Mouse (Mus musculus) midbrain, postnatal 0 days (tissue): ENCODE results near the gene Asf1b. TPM values are rescaled to one million over a fixed set of nuclear protein-coding genes. Genes with fewer than 3 reads are reported as not detected.

ENCODE experiments used
- ATAC-seq: fragments of 200-750 bp; cut with Nextera tagmentation; 2 replicates; pipeline ENCODE4 v1.8.0; 2017; ENCODE audit warnings: moderate number of reproducible peaks, mild to moderate bottlenecking, moderate TSS enrichment, moderate library complexity; ENCODE audit not compliant: low FRiP score
- DNase-seq: peaks from one replicate; pipeline ENCODE4 v3.0.0-alpha.2; 2015; ENCODE audit warnings: low spot score
- H3K27ac ChIP-seq: fragments of 300-500 bp; sonication (generic); 2 replicates; pipeline ENCODE4 v1.5.1; 2014; ENCODE audit warnings: low read depth, mild to moderate bottlenecking, low read length, mixed read lengths
- H3K27me3 ChIP-seq: fragments of 300-500 bp; sonication (generic); 2 replicates; pipeline ENCODE4 v1.6.1; 2014; ENCODE audit warnings: low read length, control low read depth, mixed read lengths; ENCODE audit not compliant: insufficient read depth
- H3K36me3 ChIP-seq: fragments of 300-500 bp; sonication (generic); 2 replicates; pipeline ENCODE4 v1.6.1; 2014; ENCODE audit warnings: low read length, control low read depth, mixed read lengths; ENCODE audit not compliant: insufficient read depth
- H3K4me1 ChIP-seq: fragments of 300-500 bp; sonication (generic); 2 replicates; pipeline ENCODE4 v1.6.1; 2014; ENCODE audit warnings: mild to moderate bottlenecking, control low read depth, antibody characterized with exemption, low read length, mixed read lengths; ENCODE audit not compliant: insufficient read depth
- H3K4me2 ChIP-seq: fragments of 300-500 bp; sonication (generic); 2 replicates; pipeline ENCODE4 v1.6.1; 2014; ENCODE audit warnings: low read depth, mild to moderate bottlenecking, low read length, mixed read lengths; ENCODE audit not compliant: poor library complexity, severe bottlenecking
- H3K4me3 ChIP-seq: fragments of 300-500 bp; sonication (generic); 2 replicates; pipeline ENCODE4 v1.5.1; 2014; ENCODE audit warnings: low read depth, mild to moderate bottlenecking, low read length, moderate library complexity
- H3K9ac ChIP-seq: fragments of 300-500 bp; sonication (generic); replicated peaks from 2 replicates; pipeline ENCODE4 v1.6.1; 2014; ENCODE audit warnings: mild to moderate bottlenecking, low read length, moderate library complexity, mixed read lengths; ENCODE audit not compliant: poor library complexity, severe bottlenecking
- H3K9me3 ChIP-seq: fragments of 300-500 bp; sonication (generic); 2 replicates; pipeline ENCODE4 v1.6.1; 2016; ENCODE audit warnings: low read length, control low read depth
- CTCF ChIP-seq: IDR thresholded peaks from 2 replicates; pipeline ENCODE4 v1.5.1; 2016; ENCODE audit warnings: antibody characterized with exemption, mild to moderate bottlenecking
- WGBS: fragments of 180-500 bp; shearing (Covaris S2); extraction: QIAGEN DNeasy Blood & Tissue Kit; methylation state at CpG from one replicate; pipeline ENCODE4 v1.1.7; 2014; 5-methylcytosine and 5-hydroxymethylcytosine counted together
- polyA plus RNA-seq: library from polyadenylated mRNA; unstranded; fragments of >200 nt; fragmentation: Nextera tagmentation; extraction: Ambion mirVana; gene quantifications from 2 replicates; pipeline ENCODE4 v1.2.1, GENCODE M21; 2015
- total RNA-seq: library from RNA; depleted of rRNA; stranded (reverse); fragments of >200 nt; gene quantifications from 2 replicates; pipeline ENCODE4 v1.2.3, GENCODE M21; 2014

Gene Asf1b
- total and polyA plus RNA-seq, 2 experiments from 2014 or later: 4.3 to 20.4 TPM

- Histone ChIP-seq H3K9me3 (no peaks in the 10 kb centered on the region), H3K4me2 (no peak overlapping the region), H3K27ac (no peak overlapping the region), H3K4me3 (no peak overlapping the region), H3K36me3 (peaks cover 39% of the 10 kb centered on the region), H3K4me1 (no peaks in the 10 kb centered on the region), H3K27me3 (no peaks in the 10 kb centered on the region), H3K9ac (no peak overlapping the region)
- DNase-seq (no peak), ATAC-seq (no peak)
- 82% methylated on average over 6 of the region's 6 CpGs for WGBS
- no peak for TF ChIP-seq CTCF
Measured at GRCm38 (mm10) chr8:83941066-83941677, 14.1 kb upstream of the Asf1b start.

GRCm38 (mm10) chr8:83942446-83942845 is 12.9 kb upstream of the Asf1b start:
- no peak for ATAC-seq
- no peak for DNase-seq

GRCm38 (mm10) chr8:83945540-83945939 is 9.8 kb upstream of the Asf1b start:
- no peak for TF ChIP-seq CTCF
- Histone ChIP-seq H3K9me3 (no peaks in the 10 kb centered on the region), H3K4me3 (no peak overlapping the region), H3K27me3 (no peaks in the 10 kb centered on the region), H3K9ac (no peak overlapping the region), H3K4me2 (no peak overlapping the region), H3K27ac (no peak overlapping the region), H3K36me3 (peaks cover 3% of the 10 kb centered on the region; the same call in 1 of the 2 replicates), H3K4me1 (no peaks in the 10 kb centered on the region)
- DNase-seq (no peak), ATAC-seq (no peak)
- 68% methylated on average over 3 of the region's 3 CpGs for WGBS

More at GRCm38 (mm10) chr8:83942446-83942845, 12.9 kb upstream of the Asf1b start:
- Histone ChIP-seq H3K4me3 (no peak overlapping the region), H3K9ac (no peak overlapping the region), H3K4me2 (no peak overlapping the region), H3K9me3 (no peaks in the 10 kb centered on the region), H3K36me3 (peaks cover 27% of the 10 kb centered on the region), H3K27ac (no peak overlapping the region), H3K4me1 (no peaks in the 10 kb centered on the region), H3K27me3 (no peaks in the 10 kb centered on the region)
- TF ChIP-seq CTCF: no peak
- 77% methylated on average over 1 of the region's 1 CpGs for WGBS

DNA sequence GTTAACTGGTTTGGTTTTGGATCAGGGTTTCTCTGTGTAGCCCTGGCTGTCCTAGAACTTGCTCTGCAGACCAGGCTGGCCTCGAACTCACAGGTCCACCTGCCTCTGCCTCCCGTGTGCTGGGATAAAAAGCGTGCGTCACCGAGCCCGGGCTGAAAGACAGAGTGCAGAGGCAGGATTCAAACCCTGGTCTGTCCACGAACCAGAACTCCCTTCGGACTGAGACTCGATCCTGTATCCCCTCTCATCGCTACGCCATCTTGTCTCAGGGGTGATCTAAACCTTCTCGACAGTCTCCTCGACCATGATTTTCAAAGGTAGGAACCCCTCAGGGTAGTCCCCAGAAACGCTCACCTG is 580 bp upstream of the Asf1b start:
- H3K27ac ChIP-seq: peak overlapping the region; percentile 52
- no peaks in the 10 kb centered on the region for H3K4me1 ChIP-seq
- H3K9ac ChIP-seq: peak overlapping the region; percentile 42; the same call in 1 of the 2 replicates
- H3K9me3 ChIP-seq: no peaks in the 10 kb centered on the region
- DNase-seq (no peak), ATAC-seq (peak; percentile 34)
- H3K36me3 ChIP-seq: no peaks in the 10 kb centered on the region
- WGBS: under 1% methylated on average over 14 of the region's 14 CpGs
- H3K4me2 ChIP-seq: peak overlapping the region; percentile 94
- TF ChIP-seq CTCF: no peak
- H3K4me3 ChIP-seq: peak overlapping the region; percentile 49
- no peaks in the 10 kb centered on the region for H3K27me3 ChIP-seq

GRCm38 (mm10) chr8:83955958-83956218 is 581 bp downstream of the Asf1b start:
- no peak overlapping the region for H3K9ac ChIP-seq
- H3K27me3 ChIP-seq: no peaks in the 10 kb centered on the region
- WGBS: under 1% methylated on average over 14 of the region's 15 CpGs
- no peak for ATAC-seq
- H3K4me1 ChIP-seq: no peaks in the 10 kb centered on the region
- TF ChIP-seq CTCF: no peak
- peak overlapping the region; percentile 49 for H3K4me3 ChIP-seq
- no peak for DNase-seq
- H3K9me3 ChIP-seq: no peaks in the 10 kb centered on the region
- no peak overlapping the region for H3K27ac ChIP-seq
- H3K36me3 ChIP-seq: no peaks in the 10 kb centered on the region
- H3K4me2 ChIP-seq: peak overlapping the region; percentile 94

GRCm38 (mm10) chr8:83956789-83957188 is 1.5 kb downstream of the Asf1b start:
- Histone ChIP-seq H3K4me2 (peak overlapping the region; percentile 94; the same call in 1 of the 2 replicates), H3K36me3 (no peaks in the 10 kb centered on the region), H3K27ac (no peak overlapping the region), H3K4me3 (no peak overlapping the region), H3K4me1 (no peaks in the 10 kb centered on the region), H3K9me3 (no peaks in the 10 kb centered on the region), H3K27me3 (no peaks in the 10 kb centered on the region), H3K9ac (no peak overlapping the region)
- ATAC-seq: no peak
- peak; percentile 30 for TF ChIP-seq CTCF
- 6% methylated on average over 1 of the region's 1 CpGs for WGBS
- peak; percentile 31 for DNase-seq
